Comparison of ENCODE assay signal across 13 mouse cellular contexts in genomic region chr7:111518581-111519242, GRCm38 (mm10).
DNase-seq lines count a peak whose midpoint lies in the region; ATAC-seq lines count a peak whose summit lies in the region.
"Had no signal": no experiment of that assay in that cellular context is flagged by ENCODE, and none has a peak within 500 bp of the region (broad histone marks: within the 10 kb centered on the region; RNA-seq: fewer than 3 reads in every experiment).

No protein-coding gene starts in this region.

- intact Hi-C loops in left cerebral cortex, postnatal 4 days (cut with DNase I): no loop called here
- intact Hi-C loops in left cerebral cortex, postnatal 36 days (cut with DNase I): no loop called here

- H3K4me3 ChIP-seq in embryonic facial prominence, embryonic 14.5 days (ENCODE audit: low read depth, low read length): no peak overlapping the region
- no peak overlapping the region for H3K4me3 ChIP-seq in embryonic facial prominence, embryonic 10.5 days
- H3K4me3 ChIP-seq: gastrocnemius, adult 2 months; liver, embryonic 15.5 days had no signal

- 64% methylated on average over 8 of the region's 8 CpGs for WGBS in embryonic facial prominence, embryonic 14.5 days
- WGBS in embryonic facial prominence, embryonic 10.5 days: 89% methylated on average over 8 of the region's 8 CpGs

- H3K27me3 ChIP-seq in embryonic facial prominence, embryonic 14.5 days (replicated peaks; ENCODE audit: control insufficient read depth, insufficient read depth, low read length): no peaks in the 10 kb centered on the region
- no peaks in the 10 kb centered on the region for H3K27me3 ChIP-seq in embryonic facial prominence, embryonic 10.5 days (replicated peaks; ENCODE audit: low read depth, poor library complexity, severe bottlenecking)
- H3K27me3 ChIP-seq: liver, embryonic 15.5 days had no signal

- no peak overlapping the region for H3K9ac ChIP-seq in embryonic facial prominence, embryonic 14.5 days (ENCODE audit: low read depth, low read length)
- H3K9ac ChIP-seq: liver, embryonic 15.5 days had no signal

- DNase-seq in embryonic facial prominence, embryonic 14.5 days (ENCODE audit: low spot score): peak; percentile 30
- no peak for DNase-seq in embryonic facial prominence, embryonic 10.5 days (ENCODE audit: low spot score)
- peak; percentile 23 for DNase-seq in heart, postnatal 4 days
- DNase-seq in heart, adult 18-20 months: no peak
- peak; percentile 45 for DNase-seq in left cerebral cortex, postnatal 4 days
- DNase-seq in left cerebral cortex, postnatal 36 days (ENCODE audit: low spot score in 2 of 2): no peak
- DNase-seq in layer of hippocampus, adult 9-10 months (ENCODE audit: low spot score): peak; percentile 15
- DNase-seq in urinary bladder, postnatal 14 days (ENCODE audit: low spot score): no peak
- DNase-seq: cerebellum, postnatal 36 days; gastrocnemius, adult 2 months had no signal

- no peaks in the 10 kb centered on the region for H3K36me3 ChIP-seq in embryonic facial prominence, embryonic 14.5 days (ENCODE audit: control insufficient read depth, insufficient read depth, low read length)
- H3K36me3 ChIP-seq in embryonic facial prominence, embryonic 10.5 days (replicated peaks): no peaks in the 10 kb centered on the region
- H3K36me3 ChIP-seq: G1E; liver, embryonic 15.5 days had no signal

- no peaks in the 10 kb centered on the region for H3K4me1 ChIP-seq in embryonic facial prominence, embryonic 14.5 days (ENCODE audit: control insufficient read depth, insufficient read depth, low read length)
- no peaks in the 10 kb centered on the region for H3K4me1 ChIP-seq in embryonic facial prominence, embryonic 10.5 days
- H3K4me1 ChIP-seq: liver, embryonic 15.5 days had no signal

- no peak overlapping the region for H3K27ac ChIP-seq in embryonic facial prominence, embryonic 14.5 days (replicated peaks; ENCODE audit: low read depth, low read length)
- no peak overlapping the region for H3K27ac ChIP-seq in embryonic facial prominence, embryonic 10.5 days (replicated peaks)
- H3K27ac ChIP-seq: gastrocnemius, adult 2 months; liver, embryonic 15.5 days had no signal

- no peak for ATAC-seq in embryonic facial prominence, embryonic 14.5 days (ENCODE audit: low read depth)
- ATAC-seq: inflammation-experienced regulatory T-cells, adult 6 months had no signal

- no peak overlapping the region for H3K4me2 ChIP-seq in embryonic facial prominence, embryonic 14.5 days (ENCODE audit: low read depth, low read length)
- H3K4me2 ChIP-seq: liver, embryonic 15.5 days had no signal

- H3K9me3 ChIP-seq in embryonic facial prominence, embryonic 14.5 days (ENCODE audit: control insufficient read depth, low read length): no peaks in the 10 kb centered on the region
- no peaks in the 10 kb centered on the region for H3K9me3 ChIP-seq in embryonic facial prominence, embryonic 10.5 days
- H3K9me3 ChIP-seq: liver, embryonic 15.5 days had no signal

Comparison
In these comparisons a context has a peak if more than half of its experiments do, and no peak if none do; other contexts are left out.
1. DNase-seq: peak in embryonic facial prominence, embryonic 14.5 days (single experiment), heart, postnatal 4 days (single experiment), left cerebral cortex, postnatal 4 days (single experiment) and layer of hippocampus, adult 9-10 months (single experiment); none in embryonic facial prominence, embryonic 10.5 days (single experiment), heart, adult 18-20 months (0 of 2), left cerebral cortex, postnatal 36 days (0 of 2) and urinary bladder, postnatal 14 days (single experiment).